Mouse (Mus musculus) myocyte (in vitro differentiated cells): ENCODE measurements around the gene Vcp.

Experiments
- E2F4 ChIP-seq: IDR thresholded peaks from one replicate; pipeline ENCODE4 v1.6.1; 2011; ENCODE audit warnings: mild to moderate bottlenecking, control low read depth, moderate library complexity; ENCODE audit not compliant: insufficient read depth
- MAX ChIP-seq: IDR thresholded peaks from one replicate; pipeline ENCODE4 v1.6.1; 2011; ENCODE audit warnings: low read depth, mild to moderate bottlenecking, control low read depth
- MYOD1 ChIP-seq, 3 experiments: IDR thresholded peaks; one replicate each; pipeline ENCODE4 v1.6.1; 2011; ENCODE audit warnings: control low read depth in 2 of 3, low read depth in 2 of 3, mild to moderate bottlenecking in 2 of 3, moderate library complexity in 1 of 3; ENCODE audit not compliant: insufficient read length in 2 of 3, control insufficient read depth in 1 of 3
- MYOG ChIP-seq, 3 experiments: IDR thresholded peaks; one replicate each; pipeline ENCODE4 v1.6.1; 2011; ENCODE audit warnings: control low read depth in 2 of 3, low read depth in 2 of 3, mild to moderate bottlenecking in 2 of 3; ENCODE audit not compliant: insufficient read length in 2 of 3, control insufficient read depth in 1 of 3, insufficient read depth in 1 of 3
- POLR2A ChIP-seq: IDR thresholded peaks from one replicate; pipeline ENCODE4 v1.6.1; 2011; ENCODE audit warnings: low read depth, mild to moderate bottlenecking, control low read depth, moderate library complexity; ENCODE audit not compliant: insufficient read length
- POLR2AphosphoS2 ChIP-seq: IDR thresholded peaks from one replicate; pipeline ENCODE4 v1.6.1; 2011; ENCODE audit warnings: low read depth, control low read depth; ENCODE audit not compliant: insufficient read length
- TCF12 ChIP-seq: IDR thresholded peaks from one replicate; pipeline ENCODE4 v1.6.1; 2011; ENCODE audit warnings: mild to moderate bottlenecking, control low read depth; ENCODE audit not compliant: poor library complexity, insufficient read depth, severe bottlenecking
- TCF3 ChIP-seq: IDR thresholded peaks from one replicate; pipeline ENCODE4 v1.6.1; 2011; ENCODE audit warnings: low read depth, control low read depth; ENCODE audit not compliant: insufficient read length
- USF1 ChIP-seq: IDR thresholded peaks from one replicate; pipeline ENCODE4 v1.6.1; 2011; ENCODE audit warnings: low read depth, mild to moderate bottlenecking, control low read depth, moderate library complexity

DNA sequence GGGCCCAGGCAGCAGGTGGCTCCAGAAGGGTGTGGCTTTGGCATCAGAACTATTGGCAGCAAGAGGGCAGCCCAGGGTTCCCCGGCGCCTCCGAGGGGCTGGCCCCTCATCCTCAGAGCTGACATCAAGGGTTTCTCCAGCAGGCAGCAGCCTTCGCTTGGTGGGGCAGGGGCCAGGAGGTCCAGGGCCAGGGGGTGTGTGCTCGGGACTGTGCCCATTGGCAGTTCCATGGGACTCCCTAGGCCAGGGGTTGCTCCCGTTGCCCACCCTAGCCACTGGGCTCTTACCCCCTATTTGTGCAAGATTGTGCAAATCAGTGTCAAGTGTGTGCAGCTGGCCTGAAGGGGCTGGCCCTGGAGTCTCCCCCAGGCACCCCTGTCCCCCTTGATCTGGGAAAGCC, 35.5 kb upstream of the Vcp start:
- TF ChIP-seq POLR2A, result no peak
- TF ChIP-seq TCF12, result no peak
- no peak for TF ChIP-seq MYOG (IDR thresholded peaks at IDR 0.05; ENCODE audit: control insufficient read depth in 1 of 3, insufficient read depth in 1 of 3, insufficient read length in 2 of 3, low read depth in 2 of 3)
- TF ChIP-seq E2F4, result no peak
- no peak for TF ChIP-seq MYOD1 (IDR thresholded peaks at IDR 0.05; ENCODE audit: control insufficient read depth in 1 of 3, insufficient read length in 2 of 3, low read depth in 2 of 3)
- TF ChIP-seq TCF3, result no peak
- no peak for TF ChIP-seq MAX
- TF ChIP-seq USF1, result no peak
- no peak for TF ChIP-seq POLR2AphosphoS2
